Mouse (Mus musculus): Measurements from ENCODE around the gene Strbp. TPM values are rescaled to one million over a fixed set of nuclear protein-coding genes. Genes with fewer than 3 reads are reported as not detected.

The Strbp gene
- polyA plus RNA-seq (2016; fragmentation: Nextera tagmentation; extraction: Ambion mirVana) = 48.7 and 51.4 TPM in 2 replicates

DNA sequence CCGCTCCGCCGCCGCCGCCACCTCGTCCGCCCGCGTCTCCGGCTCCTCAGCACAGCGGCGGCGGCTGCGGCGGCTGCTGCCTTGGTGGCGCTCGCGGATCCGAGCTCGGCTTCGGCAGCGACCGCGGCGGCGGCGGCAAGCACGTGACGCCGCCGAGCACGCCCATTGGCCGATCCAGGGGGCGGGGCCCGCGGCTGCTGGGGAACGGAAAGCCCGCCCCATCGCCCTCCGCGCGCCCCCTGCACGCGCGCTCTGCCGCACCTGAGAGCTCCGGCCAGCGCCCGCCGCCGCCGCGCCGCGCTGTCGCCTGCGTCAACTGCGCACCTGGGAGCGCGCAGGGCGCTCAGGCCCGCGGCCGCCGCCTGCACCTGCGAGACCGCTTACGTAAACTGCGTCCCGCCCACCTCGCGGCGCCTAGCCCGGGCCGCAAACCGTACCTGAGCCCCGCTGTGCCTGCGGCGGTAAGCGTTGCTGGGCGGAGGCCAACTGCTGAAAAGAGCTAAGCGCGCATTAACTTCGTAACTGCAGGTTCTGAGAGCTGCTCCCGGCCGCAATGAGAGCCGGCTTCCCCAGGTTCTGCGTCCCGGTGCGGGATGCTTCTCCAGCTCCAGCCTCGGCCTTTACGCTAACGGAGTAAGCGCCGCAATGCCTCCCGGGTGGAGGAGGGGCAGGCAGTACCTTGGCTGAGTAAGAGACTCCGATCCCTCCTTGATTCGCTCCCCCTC lies at the start of gene Strbp:
Gene Strbp (minus strand): TSS at position 630 of the 725 bp plus-strand sequence.
- H3K9me3 ChIP-seq = no peaks in the 10 kb centered on the region
- H3K27ac ChIP-seq = peak within 1 kb of the TSS; percentile 86
- peak within 1 kb of the TSS; percentile 91 for H3K4me3 ChIP-seq (replicated peaks)
- peaks cover 4% of the 10 kb centered on the region; the same call in 1 of the 2 replicates for H3K27me3 ChIP-seq
- peaks cover 15% of the 10 kb centered on the region for H3K4me1 ChIP-seq (replicated peaks)
- ATAC-seq (ENCODE audit: insufficient number of reproducible peaks, insufficient read depth, low FRiP score, low TSS enrichment, low read depth) = peak; percentile 94
- H3K36me3 ChIP-seq = peaks cover 4% of the 10 kb centered on the region; the same call in 1 of the 2 replicates
- WGBS = under 1% methylated on average over 97 of the region's 98 CpGs
- H3K9ac ChIP-seq (replicated peaks) = peak within 1 kb of the TSS; percentile 90
- peak within 1 kb of the TSS; percentile 83 for H3K4me2 ChIP-seq

DNA sequence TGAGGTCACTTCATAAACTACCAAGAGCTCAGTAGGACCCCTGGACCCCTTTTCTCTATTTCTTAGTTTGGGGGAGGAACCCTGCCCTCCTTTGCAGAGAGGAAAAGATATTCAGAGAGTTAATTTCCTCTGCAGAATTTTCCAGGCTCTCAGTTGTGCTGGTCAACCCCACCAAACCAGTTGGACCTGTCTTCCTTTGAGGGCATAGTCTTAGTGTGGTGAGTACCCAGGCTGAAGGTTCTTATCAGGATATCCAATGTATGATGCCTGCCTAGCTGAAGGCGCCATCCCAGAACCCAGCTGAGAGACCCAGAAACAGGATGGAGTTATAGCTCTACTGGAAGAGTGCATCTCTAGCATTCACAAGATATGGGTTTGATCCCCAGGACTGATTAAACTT lies 47.5 kb upstream of the Strbp start:
- WGBS = 94% methylated on average over 1 of the region's 1 CpGs

DNA sequence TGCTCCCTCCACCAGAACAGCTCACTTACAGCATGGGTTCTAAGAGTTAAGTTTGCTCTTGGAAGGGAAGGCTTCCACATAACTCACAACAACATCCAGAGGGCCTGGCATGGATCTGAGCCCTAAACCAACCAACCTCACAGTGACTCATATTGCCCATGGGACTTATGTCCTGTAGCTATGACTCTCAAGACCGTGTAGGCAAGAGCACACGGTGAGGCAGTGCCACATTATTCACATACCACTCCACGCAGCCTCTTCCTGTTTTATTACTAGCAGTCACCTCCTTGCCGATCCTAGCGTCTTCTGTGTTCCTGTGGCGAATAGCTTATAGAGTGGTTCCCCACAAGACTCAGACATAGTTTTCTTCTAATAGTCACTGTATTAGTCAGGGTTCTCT lies 45.7 kb upstream of the Strbp start:
- H3K27ac ChIP-seq = peak overlapping the region; percentile 70; the same call in 1 of the 2 replicates
- no peak overlapping the region for H3K9ac ChIP-seq (replicated peaks)
- no peak for ATAC-seq (ENCODE audit: insufficient number of reproducible peaks, insufficient read depth, low FRiP score, low TSS enrichment, low read depth)
- no peak overlapping the region for H3K4me3 ChIP-seq (replicated peaks)
- no peaks in the 10 kb centered on the region for H3K9me3 ChIP-seq
- no peaks in the 10 kb centered on the region for H3K36me3 ChIP-seq
- H3K27me3 ChIP-seq = no peaks in the 10 kb centered on the region
- 58% methylated on average over 6 of the region's 6 CpGs for WGBS
- H3K4me1 ChIP-seq (replicated peaks) = peaks cover 30% of the 10 kb centered on the region
- H3K4me2 ChIP-seq = no peak overlapping the region

More for the DNA sequence above, 47.5 kb upstream of the Strbp start:
- Histone ChIP-seq H3K4me1 (replicated peaks) (peaks cover 36% of the 10 kb centered on the region), H3K27ac (no peak overlapping the region), H3K9ac (replicated peaks) (no peak overlapping the region), H3K4me2 (no peak overlapping the region), H3K27me3 (0 out of 2 replicates have a peak, but pooled peaks cover 6% of the 10 kb centered on the region), H3K9me3 (no peaks in the 10 kb centered on the region), H3K4me3 (replicated peaks) (no peak overlapping the region), H3K36me3 (no peaks in the 10 kb centered on the region)
- no peak for ATAC-seq (ENCODE audit: insufficient number of reproducible peaks, insufficient read depth, low FRiP score, low TSS enrichment, low read depth)

DNA sequence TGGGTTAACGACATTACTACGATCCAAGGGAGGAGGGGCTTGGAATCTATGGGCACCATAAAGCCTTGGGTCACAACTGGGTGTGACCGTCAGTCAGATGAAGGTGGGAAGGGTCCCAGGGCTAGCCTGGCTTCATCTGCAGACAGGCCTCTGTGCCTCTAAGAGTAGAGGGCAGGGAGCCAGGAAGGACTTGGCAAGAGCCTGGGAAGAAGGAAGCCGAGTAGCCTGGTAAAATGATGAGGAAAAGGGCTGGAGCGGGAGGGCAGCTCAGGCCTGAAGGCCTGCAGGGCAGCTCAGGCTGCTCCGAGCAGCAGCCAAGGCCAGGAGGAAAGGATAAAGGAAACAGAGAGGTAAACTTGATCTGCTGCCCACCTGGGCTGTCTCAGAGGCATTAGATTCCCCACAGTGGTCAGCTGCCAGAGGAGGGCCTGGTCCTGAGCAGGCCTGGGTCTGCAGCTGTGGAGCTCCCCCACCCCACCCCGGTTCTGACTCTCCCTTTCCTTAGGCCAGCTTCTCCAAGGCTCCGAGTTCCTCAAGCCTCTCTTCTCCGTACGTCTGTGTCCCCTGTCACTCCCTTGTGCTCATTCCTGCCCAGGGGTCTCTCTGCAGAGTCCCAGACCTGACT lies 44.9 kb upstream of the Strbp start:
- no peak overlapping the region for H3K4me2 ChIP-seq
- no peaks in the 10 kb centered on the region for H3K27me3 ChIP-seq
- H3K9ac ChIP-seq (replicated peaks) = peak overlapping the region; percentile 19; the same call in 1 of the 2 replicates
- ATAC-seq (ENCODE audit: insufficient number of reproducible peaks, insufficient read depth, low FRiP score, low TSS enrichment, low read depth) = no peak; the same call in 1 of the 2 replicates
- no peaks in the 10 kb centered on the region for H3K9me3 ChIP-seq
- peaks cover 30% of the 10 kb centered on the region for H3K4me1 ChIP-seq (replicated peaks)
- H3K27ac ChIP-seq = peak overlapping the region; percentile 70
- WGBS = 27% methylated on average over 10 of the region's 10 CpGs
- no peak overlapping the region for H3K4me3 ChIP-seq (replicated peaks)
- H3K36me3 ChIP-seq = no peaks in the 10 kb centered on the region

DNA sequence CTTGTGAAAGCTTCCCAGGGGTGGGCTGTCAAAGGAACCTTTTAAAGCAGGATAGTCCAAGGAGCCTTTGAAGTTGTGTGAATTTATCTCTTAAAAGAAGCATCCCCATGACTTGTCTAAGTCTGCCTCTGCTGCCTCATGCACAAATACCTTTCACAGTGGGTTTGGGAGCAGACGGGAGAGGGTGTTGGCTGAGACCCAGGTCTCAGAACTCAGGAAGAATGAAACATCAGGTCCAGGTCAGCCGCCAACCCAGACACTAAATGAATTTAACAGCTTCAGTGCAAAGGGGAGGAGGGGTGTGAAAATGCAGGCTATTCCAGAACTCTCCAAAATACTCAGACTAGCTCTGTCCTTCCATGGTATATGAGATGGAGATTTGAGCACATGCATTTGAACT lies 44.2 kb upstream of the Strbp start:
- Histone ChIP-seq H3K36me3 (no peaks in the 10 kb centered on the region), H3K4me3 (replicated peaks) (no peak overlapping the region), H3K9me3 (no peaks in the 10 kb centered on the region), H3K9ac (replicated peaks) (no peak overlapping the region), H3K4me2 (no peak overlapping the region), H3K27me3 (no peaks in the 10 kb centered on the region), H3K27ac (peak overlapping the region; percentile 70), H3K4me1 (replicated peaks) (peaks cover 30% of the 10 kb centered on the region)
- ATAC-seq (ENCODE audit: insufficient number of reproducible peaks, insufficient read depth, low FRiP score, low TSS enrichment, low read depth) = 0 out of 2 replicates have a peak, but pooled peaks have one; percentile 18
- WGBS = 23% methylated on average over 2 of the region's 2 CpGs

DNA sequence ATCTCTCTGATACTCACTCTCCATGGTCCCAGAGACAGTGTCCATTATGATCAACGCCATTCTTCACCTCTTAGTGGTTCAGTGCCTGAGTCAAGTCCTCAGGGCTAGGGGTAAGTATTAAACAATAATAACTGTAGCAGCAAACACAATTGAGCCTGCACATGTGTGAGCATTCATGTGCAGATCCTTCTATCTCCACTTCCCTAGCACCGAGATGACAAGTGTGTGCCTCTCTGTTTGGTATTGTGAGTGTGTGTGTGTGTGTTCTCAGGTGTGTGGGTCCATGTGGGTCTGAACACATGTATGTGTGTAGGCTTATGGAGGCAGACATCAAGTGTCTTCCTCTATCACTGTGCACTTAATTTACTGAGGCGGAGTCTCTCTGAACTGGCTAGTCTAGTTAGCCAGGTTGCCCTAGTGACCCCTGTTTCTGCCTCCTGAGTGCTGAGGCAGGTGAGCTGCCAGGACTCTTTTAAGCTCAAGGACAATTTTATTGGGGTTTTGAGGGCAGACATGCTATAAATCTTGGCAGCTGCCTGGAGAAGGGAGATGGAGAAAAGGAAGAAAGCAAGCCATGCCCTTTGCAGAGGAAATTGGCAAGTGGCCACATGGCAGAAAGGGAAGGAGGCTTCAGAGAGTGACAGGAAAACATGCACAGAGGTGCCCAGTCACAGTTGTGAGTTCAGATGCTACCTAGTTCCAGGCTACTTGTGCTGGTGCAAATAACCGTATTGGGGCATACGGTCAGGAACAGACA lies 42.8 kb upstream of the Strbp start:
- peaks cover 30% of the 10 kb centered on the region for H3K4me1 ChIP-seq (replicated peaks)
- H3K9me3 ChIP-seq = no peaks in the 10 kb centered on the region
- no peak overlapping the region for H3K4me3 ChIP-seq (replicated peaks)
- no peaks in the 10 kb centered on the region for H3K36me3 ChIP-seq
- no peak overlapping the region for H3K27ac ChIP-seq
- no peak overlapping the region for H3K4me2 ChIP-seq
- H3K27me3 ChIP-seq = 0 out of 2 replicates have a peak, but pooled peaks cover 6% of the 10 kb centered on the region
- H3K9ac ChIP-seq (replicated peaks) = no peak overlapping the region
- 86% methylated on average over 5 of the region's 5 CpGs for WGBS
- no peak for ATAC-seq (ENCODE audit: insufficient number of reproducible peaks, insufficient read depth, low FRiP score, low TSS enrichment, low read depth)

DNA sequence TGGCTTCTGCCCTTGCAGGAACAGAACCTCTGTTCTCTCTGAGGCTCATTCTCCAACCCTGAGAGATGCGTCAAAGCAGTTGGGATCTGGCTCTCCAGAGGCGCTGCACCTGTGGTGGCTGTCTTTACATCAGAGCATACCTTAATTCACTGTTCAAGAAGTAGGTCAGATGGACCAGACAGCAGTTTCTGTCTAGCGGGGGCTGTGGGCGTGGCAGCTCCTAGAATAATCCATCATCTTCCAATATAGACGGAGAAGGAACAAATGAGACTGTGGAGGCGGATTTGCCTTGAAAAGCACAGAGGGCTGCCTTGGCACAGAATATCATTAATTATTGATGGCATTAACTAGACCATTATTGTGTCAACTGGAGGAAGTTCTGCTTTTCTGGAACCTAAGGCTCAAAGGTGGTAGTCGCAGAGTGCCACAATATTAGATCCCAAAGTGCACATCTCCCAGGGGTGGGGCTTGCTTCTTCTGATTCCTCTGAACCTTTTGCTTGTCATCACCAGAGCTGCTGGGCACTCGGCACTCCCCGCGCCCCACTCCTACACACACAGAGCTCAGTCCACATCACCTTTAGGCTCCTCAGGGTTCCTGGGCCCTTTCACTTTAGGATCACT lies 41.2 kb upstream of the Strbp start:
- Histone ChIP-seq H3K27me3 (0 out of 2 replicates have a peak, but pooled peaks cover 6% of the 10 kb centered on the region), H3K27ac (no peak overlapping the region), H3K36me3 (no peaks in the 10 kb centered on the region), H3K9me3 (no peaks in the 10 kb centered on the region), H3K4me2 (no peak overlapping the region), H3K4me3 (replicated peaks) (no peak overlapping the region), H3K9ac (replicated peaks) (no peak overlapping the region), H3K4me1 (replicated peaks) (peaks cover 30% of the 10 kb centered on the region)
- ATAC-seq (ENCODE audit: insufficient number of reproducible peaks, insufficient read depth, low FRiP score, low TSS enrichment, low read depth) = no peak
- 84% methylated on average over 10 of the region's 10 CpGs for WGBS

DNA sequence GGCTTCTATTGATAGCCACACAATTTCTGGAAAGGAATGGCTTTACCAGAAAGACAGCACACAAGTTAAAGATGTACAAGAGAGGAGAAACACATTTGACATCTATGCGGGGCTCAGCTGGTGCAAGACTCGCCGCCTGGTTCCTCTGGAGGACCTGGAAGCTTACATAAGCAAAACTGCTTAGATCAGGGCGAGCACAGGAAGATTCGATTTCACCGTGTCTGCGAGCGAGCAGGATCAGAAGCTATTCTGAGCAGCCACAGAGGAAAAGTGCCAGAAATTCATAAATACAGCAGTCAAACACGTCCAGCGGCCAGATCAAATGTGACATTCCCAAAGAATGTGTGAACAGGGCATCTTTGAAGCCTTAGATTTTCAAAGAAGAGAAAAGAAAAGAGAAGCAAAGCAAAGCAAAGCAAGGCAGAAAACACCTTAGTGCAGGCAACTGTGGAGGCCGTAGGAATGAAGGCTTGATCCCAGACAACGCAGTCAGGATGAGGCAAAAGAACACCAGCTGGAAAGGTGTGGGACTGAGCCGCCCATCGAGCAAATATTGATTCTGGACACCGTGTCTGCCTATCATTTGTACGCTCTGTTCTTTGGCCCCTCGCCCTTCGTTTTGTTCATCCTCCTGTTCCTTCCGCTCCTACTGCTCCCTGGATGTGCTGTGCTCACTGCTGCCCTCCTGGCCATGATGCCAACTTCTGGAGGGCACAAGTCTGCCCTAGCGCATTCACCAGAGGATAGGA lies 38.3 kb upstream of the Strbp start:
- H3K27ac ChIP-seq = no peak overlapping the region

DNA sequence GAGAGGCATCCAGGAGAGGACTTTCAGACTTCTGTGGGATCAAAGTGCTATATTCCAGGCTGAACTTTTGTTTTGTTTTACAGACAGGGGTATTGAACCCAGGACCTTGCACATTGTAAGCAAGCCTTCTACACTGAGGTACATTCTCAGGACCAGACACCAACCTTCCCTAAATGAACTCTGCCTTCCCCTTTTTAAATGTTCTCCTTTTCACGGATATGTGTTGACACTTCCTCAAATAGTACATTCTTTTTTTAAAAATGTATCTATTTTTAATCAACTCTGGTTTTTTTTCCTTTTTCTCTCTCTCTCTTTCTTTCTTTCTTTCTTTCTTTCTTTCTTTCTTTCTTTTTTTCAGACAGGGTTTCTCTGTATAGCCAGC lies 32.1 kb upstream of the Strbp start:
- Histone ChIP-seq H3K9ac (replicated peaks) (no peak overlapping the region), H3K27ac (no peak overlapping the region), H3K36me3 (no peaks in the 10 kb centered on the region), H3K27me3 (no peaks in the 10 kb centered on the region), H3K4me2 (peak overlapping the region; percentile 41), H3K4me1 (replicated peaks) (peaks cover 7% of the 10 kb centered on the region; the same call in 1 of the 2 replicates), H3K4me3 (replicated peaks) (no peak overlapping the region), H3K9me3 (no peaks in the 10 kb centered on the region)
- 74% methylated on average over 1 of the region's 1 CpGs for WGBS
- ATAC-seq (ENCODE audit: insufficient number of reproducible peaks, insufficient read depth, low FRiP score, low TSS enrichment, low read depth) = no peak

More for the DNA sequence above, 38.3 kb upstream of the Strbp start:
- no peak for ATAC-seq (ENCODE audit: insufficient number of reproducible peaks, insufficient read depth, low FRiP score, low TSS enrichment, low read depth)
- Histone ChIP-seq H3K4me3 (replicated peaks) (no peak overlapping the region), H3K27me3 (0 out of 2 replicates have a peak, but pooled peaks cover 6% of the 10 kb centered on the region), H3K4me2 (no peak overlapping the region), H3K36me3 (no peaks in the 10 kb centered on the region), H3K9ac (replicated peaks) (no peak overlapping the region), H3K9me3 (no peaks in the 10 kb centered on the region), H3K4me1 (replicated peaks) (0 out of 2 replicates have a peak, but pooled peaks cover 6% of the 10 kb centered on the region)
- WGBS = 79% methylated on average over 20 of the region's 20 CpGs
